ENCODE assay signal across 27 mouse cellular contexts in the genomic region with DNA sequence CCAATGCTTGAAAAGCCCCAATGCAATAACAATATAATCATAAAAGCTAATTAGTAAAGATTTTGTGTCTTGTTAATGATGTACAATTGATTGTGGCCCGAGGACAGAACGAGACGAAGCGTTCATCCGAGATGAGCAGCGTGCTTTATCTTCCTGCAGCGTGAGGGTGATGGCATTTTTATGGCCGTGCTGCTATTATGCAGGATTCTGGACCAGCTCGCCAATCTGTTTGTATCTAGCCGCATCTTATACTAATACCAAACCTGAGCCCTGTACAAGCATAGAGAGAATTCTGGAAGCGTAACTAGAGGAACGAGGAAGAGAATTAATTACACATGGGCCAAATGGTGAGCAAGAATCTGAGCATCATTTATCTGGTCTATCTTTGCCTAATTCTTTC.
DNase-seq lines count a peak whose midpoint lies in the region; ATAC-seq and TF ChIP-seq lines count a peak whose summit lies in the region.
"Had no signal": no experiment of that assay in that cellular context is flagged by ENCODE, and none has a peak within 500 bp of the region (broad histone marks: within the 10 kb centered on the region; RNA-seq: fewer than 3 reads in every experiment).

No protein-coding gene starts in this region.

- no peak for TF ChIP-seq CTCF in midbrain, postnatal 0 days (IDR thresholded peaks at IDR 0.05)

- H3K4me1 ChIP-seq in hindbrain, embryonic 15.5 days (replicated peaks) = 0 out of 2 replicates have a peak, but pooled peaks cover 4% of the 10 kb centered on the region
- H3K4me1 ChIP-seq in hindbrain, embryonic 10.5 days (replicated peaks) = 0 out of 2 replicates have a peak, but pooled peaks cover 5% of the 10 kb centered on the region
- H3K4me1 ChIP-seq in midbrain, embryonic 14.5 days (ENCODE audit: control insufficient read depth, insufficient read depth, low read length) = no peaks in the 10 kb centered on the region
- no peaks in the 10 kb centered on the region for H3K4me1 ChIP-seq in midbrain, postnatal 0 days (ENCODE audit: insufficient read depth, low read length)
- peaks cover 6% of the 10 kb centered on the region; the same call in 1 of the 2 replicates for H3K4me1 ChIP-seq in neural tube, embryonic 12.5 days
- H3K4me1 ChIP-seq: forebrain, embryonic 13.5 days; heart, embryonic 13.5 days; intestine, embryonic 15.5 days; limb, embryonic 10.5 days; limb, embryonic 15.5 days had no signal

- no peak overlapping the region for H3K27ac ChIP-seq in hindbrain, embryonic 15.5 days (replicated peaks)
- no peak overlapping the region for H3K27ac ChIP-seq in hindbrain, embryonic 10.5 days
- H3K27ac ChIP-seq in midbrain, embryonic 14.5 days (replicated peaks; ENCODE audit: low read depth, low read length) = no peak overlapping the region
- H3K27ac ChIP-seq in midbrain, postnatal 0 days (ENCODE audit: low read depth, low read length) = no peak overlapping the region
- H3K27ac ChIP-seq in neural tube, embryonic 12.5 days = no peak overlapping the region
- H3K27ac ChIP-seq: forebrain, embryonic 13.5 days; heart, embryonic 13.5 days; intestine, embryonic 15.5 days; limb, embryonic 10.5 days; limb, embryonic 15.5 days; liver, embryonic 14.5 days had no signal

- no peaks in the 10 kb centered on the region for H3K27me3 ChIP-seq in hindbrain, embryonic 15.5 days
- H3K27me3 ChIP-seq in hindbrain, embryonic 10.5 days (ENCODE audit: insufficient read depth, poor library complexity, severe bottlenecking) = peaks cover 4% of the 10 kb centered on the region; the same call in 1 of the 2 replicates
- no peaks in the 10 kb centered on the region for H3K27me3 ChIP-seq in midbrain, embryonic 14.5 days (ENCODE audit: control insufficient read depth, insufficient read depth, low read length)
- H3K27me3 ChIP-seq in midbrain, postnatal 0 days (ENCODE audit: insufficient read depth, low read length) = no peaks in the 10 kb centered on the region
- no peaks in the 10 kb centered on the region for H3K27me3 ChIP-seq in neural tube, embryonic 12.5 days (replicated peaks)
- H3K27me3 ChIP-seq: forebrain, embryonic 13.5 days; heart, embryonic 13.5 days; intestine, embryonic 15.5 days; limb, embryonic 15.5 days had no signal

- H3K4me2 ChIP-seq in hindbrain, embryonic 15.5 days = no peak overlapping the region
- H3K4me2 ChIP-seq in midbrain, embryonic 14.5 days (ENCODE audit: low read length) = no peak overlapping the region
- H3K4me2 ChIP-seq in midbrain, postnatal 0 days (ENCODE audit: low read depth, low read length, poor library complexity, severe bottlenecking) = no peak overlapping the region
- H3K4me2 ChIP-seq in neural tube, embryonic 12.5 days (replicated peaks) = no peak overlapping the region
- H3K4me2 ChIP-seq: forebrain, embryonic 13.5 days; heart, embryonic 13.5 days; intestine, embryonic 15.5 days; limb, embryonic 15.5 days; midbrain, embryonic 11.5 days had no signal

- WGBS in hindbrain, embryonic 15.5 days = 50% methylated on average over 12 of the region's 12 CpGs
- 87% methylated on average over 12 of the region's 12 CpGs for WGBS in hindbrain, embryonic 10.5 days
- 79% methylated on average over 12 of the region's 12 CpGs for WGBS in midbrain, embryonic 14.5 days
- 78% methylated on average over 12 of the region's 12 CpGs for WGBS in midbrain, postnatal 0 days
- WGBS in neural tube, embryonic 12.5 days = 34% methylated on average over 12 of the region's 12 CpGs

- H3K9me3 ChIP-seq in hindbrain, embryonic 15.5 days = no peaks in the 10 kb centered on the region
- no peaks in the 10 kb centered on the region for H3K9me3 ChIP-seq in hindbrain, embryonic 10.5 days
- no peaks in the 10 kb centered on the region for H3K9me3 ChIP-seq in midbrain, embryonic 14.5 days (ENCODE audit: control insufficient read depth, low read length)
- no peaks in the 10 kb centered on the region for H3K9me3 ChIP-seq in midbrain, postnatal 0 days (ENCODE audit: low read length)
- no peaks in the 10 kb centered on the region for H3K9me3 ChIP-seq in neural tube, embryonic 12.5 days
- H3K9me3 ChIP-seq: forebrain, embryonic 13.5 days; heart, embryonic 13.5 days; intestine, embryonic 15.5 days; limb, embryonic 10.5 days; limb, embryonic 15.5 days had no signal

- H3K4me3 ChIP-seq in hindbrain, embryonic 15.5 days = no peak overlapping the region
- no peak overlapping the region for H3K4me3 ChIP-seq in hindbrain, embryonic 10.5 days
- H3K4me3 ChIP-seq in midbrain, embryonic 14.5 days (replicated peaks; ENCODE audit: low read depth, low read length) = no peak overlapping the region
- H3K4me3 ChIP-seq in midbrain, postnatal 0 days (ENCODE audit: low read depth, low read length) = no peak overlapping the region
- no peak overlapping the region for H3K4me3 ChIP-seq in neural tube, embryonic 12.5 days
- H3K4me3 ChIP-seq: erythroblast, embryonic 14.5 days; forebrain, embryonic 13.5 days; heart, embryonic 13.5 days; intestine, embryonic 15.5 days; limb, embryonic 10.5 days; limb, embryonic 15.5 days had no signal

- H3K9ac ChIP-seq in hindbrain, embryonic 15.5 days = no peak overlapping the region
- H3K9ac ChIP-seq in midbrain, embryonic 14.5 days (replicated peaks; ENCODE audit: low read length) = no peak overlapping the region
- H3K9ac ChIP-seq in midbrain, postnatal 0 days (replicated peaks; ENCODE audit: low read length, poor library complexity, severe bottlenecking) = no peak overlapping the region
- no peak overlapping the region for H3K9ac ChIP-seq in neural tube, embryonic 12.5 days
- H3K9ac ChIP-seq: forebrain, embryonic 13.5 days; heart, embryonic 13.5 days; intestine, embryonic 15.5 days; limb, embryonic 15.5 days; liver, embryonic 14.5 days had no signal

- DNase-seq in hindbrain, embryonic 10.5 days (ENCODE audit: low spot score) = no peak
- peak; percentile 13 for DNase-seq in midbrain, embryonic 14.5 days
- no peak for DNase-seq in midbrain, postnatal 0 days (ENCODE audit: low spot score)
- DNase-seq in liver = no peak
- DNase-seq: adrenal gland, postnatal 25 days; cerebellum, adult 18-20 months; cerebellum, postnatal 14 days; heart, postnatal 10 days; kidney, adult 2 months; kidney, postnatal 36 days; layer of hippocampus, postnatal 36 days; lung, adult 2 months; lung, postnatal 14 days; spleen, adult 18-20 months; thymus, postnatal 14 days had no signal

- 0 out of 2 replicates have a peak, but pooled peaks have one; percentile 27 for ATAC-seq in hindbrain, embryonic 15.5 days (ENCODE audit: low FRiP score, low read depth)
- no peak for ATAC-seq in midbrain, embryonic 14.5 days (ENCODE audit: low FRiP score, low TSS enrichment)
- ATAC-seq in midbrain, postnatal 0 days (ENCODE audit: low FRiP score) = no peak
- ATAC-seq in neural tube, embryonic 12.5 days (ENCODE audit: low FRiP score, low read depth) = peak; percentile 59; the same call in 1 of the 2 replicates
- ATAC-seq in frontal cortex, adult (ENCODE audit: low TSS enrichment) = no peak
- ATAC-seq: CD4-positive, CD25-positive, alpha-beta regulatory T cell, adult 4 months; forebrain, embryonic 13.5 days; intestine, embryonic 15.5 days had no signal

- H3K36me3 ChIP-seq in hindbrain, embryonic 15.5 days = no peaks in the 10 kb centered on the region
- H3K36me3 ChIP-seq in hindbrain, embryonic 10.5 days = no peaks in the 10 kb centered on the region
- H3K36me3 ChIP-seq in midbrain, embryonic 14.5 days (ENCODE audit: control insufficient read depth, insufficient read depth, low read length) = no peaks in the 10 kb centered on the region
- H3K36me3 ChIP-seq in midbrain, postnatal 0 days (ENCODE audit: insufficient read depth, low read length) = no peaks in the 10 kb centered on the region
- no peaks in the 10 kb centered on the region for H3K36me3 ChIP-seq in neural tube, embryonic 12.5 days
- H3K36me3 ChIP-seq: heart, embryonic 13.5 days; intestine, embryonic 15.5 days; limb, embryonic 10.5 days; limb, embryonic 15.5 days had no signal

Comparison
In these comparisons a context has a peak if more than half of its experiments do, and no peak if none do; other contexts are left out.
1. ATAC-seq: peak in hindbrain, embryonic 15.5 days (single experiment) and neural tube, embryonic 12.5 days (single experiment); none in midbrain, embryonic 14.5 days (single experiment), midbrain, postnatal 0 days (single experiment) and frontal cortex, adult (single experiment).